Mouse (Mus musculus) heart, postnatal 25 days (tissue): ENCODE measurements around the gene Khdc1a. TPM values are rescaled to one million over a fixed set of nuclear protein-coding genes. Genes with fewer than 3 reads are reported as not detected.
"Not testable (repeated sequence)": the region's sequence is repeated elsewhere in the genome, so short reads cannot be mapped to it uniquely, and the experiment has no call there.

Source experiments
- DNase-seq: peaks from one replicate; pipeline ENCODE4 v3.0.0; 2022; ENCODE audit warnings: low spot score
- intact Hi-C: fragments of 180-260 bp; cut with DNase I; formaldehyde crosslinking; loops from one replicate; pipeline ENCODE4 v1.15.1; 2025
- total RNA-seq, 2 experiments: library from RNA; stranded (reverse); gene quantifications; 2 replicates each; pipeline ENCODE4 v1.2.3; 2021

Gene Khdc1a
- total RNA-seq, 2 experiments from 2014 or later: not detected

- DNase-seq, intact Hi-C loops: not testable (repeated sequence)
These were observed 18.6 kb downstream of the Khdc1a start, which contains the start of gene Khdc1c for GRCm38 (mm10) chr1:21368031-21368430. TSS of gene Khdc1c (plus strand) at chr1:21368331.

GRCm38 (mm10) chr1:21383256-21383655 lies 33.8 kb downstream of the Khdc1a start, which contains the start of gene Khdc1b:
TSS of gene Khdc1b (plus strand) at chr1:21383556.
- DNase-seq: no peak

GRCm38 (mm10) chr1:21391138-21391671 lies 41.8 kb downstream of the Khdc1a start:
- DNase-seq: no peak
- intact Hi-C loops: no loop called here

More at GRCm38 (mm10) chr1:21383256-21383655, 33.8 kb downstream of the Khdc1a start, which contains the start of gene Khdc1b:
- intact Hi-C loops: no loop called here

Other genes with a start within 250 kb of the Khdc1a start
- gene Tmem14a, start 131.1 kb upstream of the Khdc1a start, total RNA-seq: 1 to 10 TPM; 1.8 to 2.9 TPM
- gene Gsta3, start 109.1 kb upstream of the Khdc1a start, total RNA-seq: 10 to 100 TPM in 1 of 2 experiments, 1 to 10 TPM in 1; 6.5 to 11.0 TPM
- not detected for gene Khdc1c, start 18.7 kb downstream of the Khdc1a start, total RNA-seq
- not detected for gene Khdc1b, start 33.9 kb downstream of the Khdc1a start, total RNA-seq